Mouse (Mus musculus) stomach, embryonic 16.5 days (tissue): ENCODE measurements around the gene Zfp827. TPM values are rescaled to one million over a fixed set of nuclear protein-coding genes. Genes with fewer than 3 reads are reported as not detected.

ENCODE experiments used
- ATAC-seq: fragments of 200-750 bp; cut with Nextera tagmentation; 2 replicates; pipeline ENCODE4 v1.8.0; 2017; ENCODE audit warnings: moderate number of reproducible peaks, moderate TSS enrichment; ENCODE audit not compliant: insufficient read depth, low FRiP score
- H3K27ac ChIP-seq: fragments of 300-500 bp; sonication (generic); 2 replicates; pipeline ENCODE4 v1.5.1; 2014; ENCODE audit warnings: low read length
- H3K27me3 ChIP-seq: fragments of 300-500 bp; sonication (generic); 2 replicates; pipeline ENCODE4 v1.6.1; 2014; ENCODE audit warnings: low read length, control low read depth, mixed read lengths; ENCODE audit not compliant: control insufficient read depth, insufficient read depth
- H3K36me3 ChIP-seq: fragments of 300-500 bp; sonication (generic); 2 replicates; pipeline ENCODE4 v1.6.1; 2014; ENCODE audit warnings: low read length; ENCODE audit not compliant: control insufficient read depth, insufficient read depth
- H3K4me1 ChIP-seq: fragments of 300-500 bp; sonication (generic); 2 replicates; pipeline ENCODE4 v1.6.1; 2014; ENCODE audit warnings: low read length, control low read depth, mixed read lengths; ENCODE audit not compliant: control insufficient read depth, insufficient read depth
- H3K4me2 ChIP-seq: fragments of 300-500 bp; sonication (generic); 2 replicates; pipeline ENCODE4 v1.6.1; 2014; ENCODE audit warnings: low read depth, low read length, mixed read lengths
- H3K4me3 ChIP-seq: fragments of 300-500 bp; sonication (generic); replicated peaks from 2 replicates; pipeline ENCODE4 v1.5.1; 2014; ENCODE audit warnings: mild to moderate bottlenecking, low read length
- H3K9ac ChIP-seq: fragments of 300-500 bp; sonication (generic); 2 replicates; pipeline ENCODE4 v1.6.1; 2014; ENCODE audit warnings: low read length
- H3K9me3 ChIP-seq: fragments of 300-500 bp; sonication (generic); replicated peaks from 2 replicates; pipeline ENCODE4 v1.6.1; 2016; ENCODE audit warnings: low read length, control low read depth; ENCODE audit not compliant: control insufficient read depth
- WGBS: fragments of 180-500 bp; shearing (Covaris S2); extraction: QIAGEN DNeasy Blood & Tissue Kit; methylation state at CpG from one replicate; pipeline ENCODE4 v1.1.7; 2014; 5-methylcytosine and 5-hydroxymethylcytosine counted together
- polyA plus RNA-seq: library from polyadenylated mRNA; unstranded; fragments of >200 nt; fragmentation: Nextera tagmentation; extraction: Ambion mirVana; gene quantifications from 2 replicates; pipeline ENCODE4 v1.2.1, GENCODE M21; 2015

Zfp827 gene
- polyA plus RNA-seq, 1 experiment from 2014 or later, result 7.8 TPM

DNA sequence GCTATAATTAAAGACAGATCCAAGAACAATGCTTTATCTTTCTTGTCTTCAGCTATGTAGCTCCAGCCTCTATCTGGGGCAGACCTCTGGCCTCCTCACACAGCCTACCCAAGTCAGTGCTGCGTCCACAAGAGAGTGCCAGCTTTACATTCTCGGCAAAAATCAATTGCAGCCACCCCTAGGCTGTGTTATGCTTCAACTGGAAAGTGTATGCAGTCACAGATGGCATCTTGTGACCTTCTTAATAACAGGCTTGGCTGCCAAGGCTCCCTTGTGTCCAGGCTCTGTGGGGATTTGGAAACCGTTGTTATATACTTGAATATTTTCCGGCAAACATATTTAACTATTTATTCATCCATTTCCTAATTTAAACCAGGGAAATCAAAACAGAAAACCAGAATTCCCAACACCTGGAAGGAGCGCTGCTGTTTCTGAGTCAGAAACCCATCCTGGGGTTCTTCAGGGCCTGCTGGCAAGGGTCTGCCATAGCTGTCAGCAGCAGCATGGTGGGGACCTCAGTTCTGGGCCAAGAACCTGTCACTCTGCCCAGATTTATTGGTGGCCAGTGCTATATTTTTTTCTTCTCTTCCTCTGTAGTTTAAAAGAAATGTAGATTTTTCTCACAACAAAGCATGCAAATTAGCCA is 194.0 kb downstream of the Zfp827 start:
- ATAC-seq, result no peak
- Histone ChIP-seq H3K4me3 (no peak overlapping the region), H3K9ac (no peak overlapping the region), H3K36me3 (no peaks in the 10 kb centered on the region), H3K4me1 (0 out of 2 replicates have a peak, but pooled peaks cover 2% of the 10 kb centered on the region), H3K27ac (no peak overlapping the region), H3K9me3 (no peaks in the 10 kb centered on the region), H3K27me3 (no peaks in the 10 kb centered on the region), H3K4me2 (no peak overlapping the region)
- 50% methylated on average over 5 of the region's 5 CpGs for WGBS

GRCm38 (mm10) chr8:79222752-79223141 is 194.5 kb downstream of the Zfp827 start:
- ATAC-seq, result no peak
- H3K36me3 ChIP-seq, result no peaks in the 10 kb centered on the region
- H3K27me3 ChIP-seq, result no peaks in the 10 kb centered on the region
- WGBS, result 62% methylated on average over 5 of the region's 5 CpGs
- H3K9ac ChIP-seq, result no peak overlapping the region
- 0 out of 2 replicates have a peak, but pooled peaks cover 2% of the 10 kb centered on the region for H3K4me1 ChIP-seq
- no peak overlapping the region for H3K4me2 ChIP-seq
- H3K9me3 ChIP-seq, result no peaks in the 10 kb centered on the region
- H3K4me3 ChIP-seq, result no peak overlapping the region
- H3K27ac ChIP-seq, result no peak overlapping the region

- no peaks in the 10 kb centered on the region for H3K36me3 ChIP-seq
- H3K4me2 ChIP-seq, result no peak overlapping the region
- H3K27me3 ChIP-seq, result no peaks in the 10 kb centered on the region
- WGBS, result 90% methylated on average over 9 of the region's 9 CpGs
- no peak overlapping the region for H3K4me3 ChIP-seq
- 0 out of 2 replicates have a peak, but pooled peaks cover 2% of the 10 kb centered on the region for H3K4me1 ChIP-seq
- ATAC-seq, result no peak
- 0 out of 2 replicates have a peak, but pooled peaks cover 3% of the 10 kb centered on the region for H3K9me3 ChIP-seq
- H3K27ac ChIP-seq, result no peak overlapping the region
- H3K9ac ChIP-seq, result no peak overlapping the region
These were observed 196.1 kb downstream of the Zfp827 start for GRCm38 (mm10) chr8:79224363-79224762.

DNA sequence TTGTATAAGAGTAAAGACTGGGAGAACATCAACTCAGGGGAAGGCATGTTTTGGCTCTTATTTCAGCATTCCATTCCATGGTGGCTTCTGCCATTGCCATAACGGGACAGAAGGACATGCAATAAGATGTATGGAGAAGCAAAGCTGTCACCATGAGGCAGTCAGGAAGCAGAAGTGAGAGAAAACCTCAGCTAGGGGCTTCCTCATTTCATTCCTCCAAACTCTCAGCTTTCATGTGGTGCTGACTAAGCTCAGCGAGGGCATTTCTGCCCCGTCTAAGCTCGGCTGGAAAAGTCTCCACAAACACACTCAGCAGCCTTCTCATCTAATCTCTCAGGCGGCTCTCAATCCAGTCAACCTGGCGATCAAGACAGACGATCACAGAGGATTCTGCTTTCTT is 197.3 kb downstream of the Zfp827 start:
- Histone ChIP-seq H3K9ac (no peak overlapping the region), H3K27me3 (no peaks in the 10 kb centered on the region), H3K27ac (no peak overlapping the region), H3K4me2 (no peak overlapping the region), H3K4me1 (0 out of 2 replicates have a peak, but pooled peaks cover 2% of the 10 kb centered on the region), H3K36me3 (no peaks in the 10 kb centered on the region), H3K4me3 (no peak overlapping the region), H3K9me3 (0 out of 2 replicates have a peak, but pooled peaks cover 3% of the 10 kb centered on the region)
- ATAC-seq, result no peak
- WGBS, result 63% methylated on average over 7 of the region's 7 CpGs

- Histone ChIP-seq H3K27me3 (no peaks in the 10 kb centered on the region), H3K9ac (no peak overlapping the region), H3K9me3 (0 out of 2 replicates have a peak, but pooled peaks cover 3% of the 10 kb centered on the region), H3K4me3 (no peak overlapping the region), H3K36me3 (no peaks in the 10 kb centered on the region), H3K27ac (no peak overlapping the region), H3K4me2 (no peak overlapping the region), H3K4me1 (0 out of 2 replicates have a peak, but pooled peaks cover 2% of the 10 kb centered on the region)
- no peak for ATAC-seq
- 71% methylated on average over 3 of the region's 3 CpGs for WGBS
These were observed 197.8 kb downstream of the Zfp827 start for GRCm38 (mm10) chr8:79226046-79226445.

DNA sequence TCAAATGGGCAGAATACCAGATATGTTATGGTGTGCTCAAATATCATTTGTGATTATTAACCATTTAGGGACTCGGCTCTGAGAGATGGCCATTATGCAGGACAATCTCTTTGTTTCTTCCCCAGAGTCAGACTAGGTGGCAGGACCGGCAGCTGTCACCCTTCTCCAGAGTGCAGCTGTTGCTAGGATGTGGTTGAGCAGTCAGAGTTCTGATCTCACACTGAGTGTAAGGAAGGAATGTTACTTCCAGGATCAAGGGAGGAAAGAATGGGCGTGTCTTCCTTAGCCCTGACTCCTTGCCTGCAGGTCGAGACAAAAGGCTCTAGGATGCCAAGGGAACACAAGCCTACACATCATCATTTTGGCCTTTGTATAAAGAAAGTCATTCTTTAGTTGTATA is 199.0 kb downstream of the Zfp827 start:
- no peaks in the 10 kb centered on the region for H3K27me3 ChIP-seq
- no peak overlapping the region for H3K4me2 ChIP-seq
- ATAC-seq, result no peak
- 69% methylated on average over 4 of the region's 4 CpGs for WGBS
- H3K4me3 ChIP-seq, result no peak overlapping the region
- H3K36me3 ChIP-seq, result no peaks in the 10 kb centered on the region
- 0 out of 2 replicates have a peak, but pooled peaks cover 3% of the 10 kb centered on the region for H3K9me3 ChIP-seq
- no peaks in the 10 kb centered on the region for H3K4me1 ChIP-seq
- no peak overlapping the region for H3K27ac ChIP-seq
- no peak overlapping the region for H3K9ac ChIP-seq

DNA sequence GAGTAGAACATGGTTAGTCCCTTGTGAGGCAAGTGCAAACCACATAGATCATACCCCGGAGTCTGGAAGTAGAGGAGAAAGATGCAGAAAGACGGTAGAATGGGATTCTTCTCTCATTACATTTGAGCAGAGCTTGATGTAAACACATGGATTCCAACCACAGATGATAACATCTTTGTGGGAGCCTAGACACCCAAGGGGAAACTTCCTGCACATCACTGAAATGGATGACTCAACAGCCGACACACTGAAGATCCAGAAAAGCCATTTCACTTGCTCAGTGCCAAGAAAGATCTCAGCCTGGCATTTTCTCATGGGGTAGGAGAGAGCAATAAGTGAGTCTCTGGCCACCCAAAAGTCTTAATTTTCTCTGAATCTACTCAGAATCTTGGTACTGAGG is 199.7 kb downstream of the Zfp827 start:
- H3K4me3 ChIP-seq, result no peak overlapping the region
- 0 out of 2 replicates have a peak, but pooled peaks cover 3% of the 10 kb centered on the region for H3K9me3 ChIP-seq
- no peak overlapping the region for H3K4me2 ChIP-seq
- no peak for ATAC-seq
- H3K4me1 ChIP-seq, result no peaks in the 10 kb centered on the region
- no peaks in the 10 kb centered on the region for H3K27me3 ChIP-seq
- H3K9ac ChIP-seq, result no peak overlapping the region
- WGBS, result 78% methylated on average over 3 of the region's 3 CpGs
- no peak overlapping the region for H3K27ac ChIP-seq
- H3K36me3 ChIP-seq, result no peaks in the 10 kb centered on the region

DNA sequence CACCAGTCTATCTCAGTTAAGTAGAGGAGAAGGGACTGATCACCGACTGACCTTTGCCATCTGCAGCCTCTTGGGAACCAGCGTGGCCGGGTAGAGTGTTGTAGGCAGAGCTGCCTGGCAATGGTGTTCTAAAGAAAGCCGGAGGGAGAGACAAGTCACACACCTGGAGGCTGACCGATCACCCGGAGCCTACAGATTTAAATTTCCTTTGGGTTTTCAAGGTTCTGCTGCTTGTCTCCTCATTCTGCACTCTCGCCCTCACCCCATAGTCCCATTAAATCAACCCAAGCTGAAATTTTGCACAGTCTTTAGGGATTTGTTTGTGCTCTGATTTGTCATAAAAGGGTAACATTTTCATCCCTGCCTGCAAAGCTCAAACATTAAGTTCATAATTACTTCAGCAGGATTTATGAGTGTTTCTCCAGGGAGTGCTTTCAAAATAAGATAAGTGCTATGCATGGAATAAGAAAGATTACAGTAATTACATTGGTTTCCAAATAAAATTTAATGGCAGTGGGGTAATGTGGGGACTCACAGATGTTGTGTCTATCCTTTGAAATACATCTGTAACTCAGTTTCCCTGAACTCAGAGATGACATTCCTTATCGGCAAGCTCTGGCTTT is 201.1 kb downstream of the Zfp827 start:
- 81% methylated on average over 8 of the region's 8 CpGs for WGBS
- H3K4me3 ChIP-seq, result no peak overlapping the region
- H3K9ac ChIP-seq, result no peak overlapping the region
- no peak overlapping the region for H3K4me2 ChIP-seq
- no peak overlapping the region for H3K27ac ChIP-seq
- H3K9me3 ChIP-seq, result 0 out of 2 replicates have a peak, but pooled peaks cover 3% of the 10 kb centered on the region
- no peaks in the 10 kb centered on the region for H3K4me1 ChIP-seq
- no peak for ATAC-seq
- H3K36me3 ChIP-seq, result no peaks in the 10 kb centered on the region
- H3K27me3 ChIP-seq, result no peaks in the 10 kb centered on the region

GRCm38 (mm10) chr8:79239320-79239719 is 211.1 kb downstream of the Zfp827 start:
- no peaks in the 10 kb centered on the region for H3K9me3 ChIP-seq
- no peak for ATAC-seq
- H3K9ac ChIP-seq, result no peak overlapping the region
- H3K27me3 ChIP-seq, result no peaks in the 10 kb centered on the region
- no peak overlapping the region for H3K4me3 ChIP-seq
- 71% methylated on average over 3 of the region's 3 CpGs for WGBS
- no peaks in the 10 kb centered on the region for H3K4me1 ChIP-seq
- no peak overlapping the region for H3K27ac ChIP-seq
- H3K36me3 ChIP-seq, result no peaks in the 10 kb centered on the region
- H3K4me2 ChIP-seq, result no peak overlapping the region
